Mouse (Mus musculus) brain, embryonic 14.5 days (tissue): ENCODE measurements at regions not wholly inside any gene's neighbourhood (a gene's known extent, or its start where the extent isn't known, plus 50 kb on each side); places are given as distances from the start of the nearest gene placed in this dataset.

ENCODE experiments used
- CTCF ChIP-seq: fragments of 200-500 bp; IDR thresholded peaks from 2 replicates; pipeline ENCODE4 v1.5.1; 2012; ENCODE audit warnings: inconsistent platforms, mild to moderate bottlenecking, moderate library complexity, borderline replicate concordance; ENCODE audit not compliant: insufficient read depth, insufficient read length; ENCODE audit errors: extremely low read depth
- POLR2A ChIP-seq: fragments of 200-500 bp; IDR thresholded peaks from 2 replicates; pipeline ENCODE4 v1.6.1; 2012; ENCODE audit warnings: mild to moderate bottlenecking, inconsistent platforms, borderline replicate concordance; ENCODE audit not compliant: poor library complexity, insufficient read depth, insufficient read length, severe bottlenecking; ENCODE audit errors: extremely low read depth

- TF ChIP-seq POLR2A (no peak), CTCF (no peak)
Observed at GRCm38 (mm10) chr14:17429157-17429556, 230.9 kb upstream of the Thrb start.
